Mouse (Mus musculus) kidney, embryonic 16.5 days (tissue): ENCODE measurements around the gene Sfrp5. TPM values are rescaled to one million over a fixed set of nuclear protein-coding genes. Genes with fewer than 3 reads are reported as not detected.

Experiments used
- ATAC-seq: fragments of 200-750 bp; cut with Nextera tagmentation; 2 replicates; pipeline ENCODE4 v1.8.0; 2017; ENCODE audit warnings: moderate TSS enrichment; ENCODE audit not compliant: low FRiP score, low TSS enrichment
- H3K27ac ChIP-seq: fragments of 300-500 bp; sonication (generic); 2 replicates; pipeline ENCODE4 v1.5.1; 2014; ENCODE audit warnings: low read length
- H3K27me3 ChIP-seq: fragments of 300-500 bp; sonication (generic); 2 replicates; pipeline ENCODE4 v1.6.1; 2014; ENCODE audit warnings: low read length, control low read depth, mixed read lengths; ENCODE audit not compliant: insufficient read depth
- H3K36me3 ChIP-seq: fragments of 300-500 bp; sonication (generic); 2 replicates; pipeline ENCODE4 v1.6.1; 2014; ENCODE audit warnings: low read length, control low read depth, mixed read lengths; ENCODE audit not compliant: insufficient read depth
- H3K4me1 ChIP-seq: fragments of 300-500 bp; sonication (generic); 2 replicates; pipeline ENCODE4 v1.6.1; 2014; ENCODE audit warnings: low read length, control low read depth, mixed read lengths; ENCODE audit not compliant: insufficient read depth
- H3K4me2 ChIP-seq: fragments of 300-500 bp; sonication (generic); replicated peaks from 2 replicates; pipeline ENCODE4 v1.6.1; 2014; ENCODE audit warnings: low read depth, low read length
- H3K4me3 ChIP-seq: fragments of 300-500 bp; sonication (generic); 2 replicates; pipeline ENCODE4 v1.5.1; 2014; ENCODE audit warnings: mild to moderate bottlenecking, low read length
- H3K9ac ChIP-seq: fragments of 300-500 bp; sonication (generic); replicated peaks from 2 replicates; pipeline ENCODE4 v1.6.1; 2014; ENCODE audit warnings: low read length
- H3K9me3 ChIP-seq: fragments of 300-500 bp; sonication (generic); 2 replicates; pipeline ENCODE4 v1.6.1; 2016; ENCODE audit warnings: low read length, control low read depth
- WGBS: fragments of 180-500 bp; shearing (Covaris S2); extraction: QIAGEN DNeasy Blood & Tissue Kit; methylation state at CpG from one replicate; pipeline ENCODE4 v1.1.7; 2014; 5-methylcytosine and 5-hydroxymethylcytosine counted together
- polyA plus RNA-seq: library from polyadenylated mRNA; unstranded; fragments of >200 nt; fragmentation: Nextera tagmentation; extraction: Ambion mirVana; gene quantifications from 2 replicates; pipeline ENCODE4 v1.2.1, GENCODE M21; 2015

Sfrp5 gene
- polyA plus RNA-seq, result 0.92 and 1.1 TPM in 2 replicates

- WGBS, result 1% methylated on average over 60 of the region's 60 CpGs
- H3K27me3 ChIP-seq, result peaks cover 59% of the 10 kb centered on the region
- ATAC-seq, result peak; percentile 25; the same call in 1 of the 2 replicates
- peak within 1 kb of the TSS; percentile 33 for H3K4me3 ChIP-seq
- no peak within 1 kb of the TSS for H3K9ac ChIP-seq
- no peak within 1 kb of the TSS for H3K27ac ChIP-seq
- H3K36me3 ChIP-seq, result no peaks in the 10 kb centered on the region
- H3K4me1 ChIP-seq, result peaks cover 11% of the 10 kb centered on the region
- H3K9me3 ChIP-seq, result no peaks in the 10 kb centered on the region
- peak within 1 kb of the TSS; percentile 48 for H3K4me2 ChIP-seq
These were observed at the start of gene Sfrp5 for GRCm38 (mm10) chr19:42201696-42202381. TSS of gene Sfrp5 (minus strand) at chr19:42202252.

- Histone ChIP-seq H3K4me1 (peaks cover under 1% of the 10 kb centered on the region; the same call in 1 of the 2 replicates), H3K4me3 (no peak overlapping the region), H3K9ac (no peak overlapping the region), H3K4me2 (no peak overlapping the region), H3K9me3 (no peaks in the 10 kb centered on the region), H3K27ac (no peak overlapping the region), H3K27me3 (peaks cover 15% of the 10 kb centered on the region), H3K36me3 (no peaks in the 10 kb centered on the region)
- no peak for ATAC-seq
- 56% methylated on average over 11 of the region's 11 CpGs for WGBS
These were observed 48.2 kb upstream of the Sfrp5 start for GRCm38 (mm10) chr19:42249976-42250914.

- Histone ChIP-seq H3K4me2 (no peak within 1 kb of the TSS), H3K9ac (no peak within 1 kb of the TSS), H3K9me3 (no peaks in the 10 kb centered on the region), H3K27me3 (no peaks in the 10 kb centered on the region), H3K36me3 (no peaks in the 10 kb centered on the region), H3K4me1 (no peaks in the 10 kb centered on the region), H3K4me3 (no peak within 1 kb of the TSS), H3K27ac (no peak within 1 kb of the TSS)
- 82% methylated on average over 3 of the region's 3 CpGs for WGBS
- ATAC-seq, result no peak
These were observed 45.5 kb upstream of the Sfrp5 start, which contains the start of gene Golga7b for GRCm38 (mm10) chr19:42247519-42247918. TSS of gene Golga7b (plus strand) at chr19:42247574.

- Histone ChIP-seq H3K9me3 (no peaks in the 10 kb centered on the region), H3K9ac (no peak overlapping the region), H3K27me3 (no peaks in the 10 kb centered on the region), H3K4me3 (no peak overlapping the region), H3K4me2 (no peak overlapping the region), H3K4me1 (no peaks in the 10 kb centered on the region), H3K27ac (no peak overlapping the region), H3K36me3 (no peaks in the 10 kb centered on the region)
- 45% methylated on average over 5 of the region's 5 CpGs for WGBS
- no peak for ATAC-seq
These were observed 44.6 kb upstream of the Sfrp5 start for GRCm38 (mm10) chr19:42246626-42247025.

- Histone ChIP-seq H3K9me3 (no peaks in the 10 kb centered on the region), H3K4me3 (no peak overlapping the region), H3K27me3 (no peaks in the 10 kb centered on the region), H3K27ac (no peak overlapping the region), H3K9ac (no peak overlapping the region), H3K4me2 (no peak overlapping the region), H3K4me1 (no peaks in the 10 kb centered on the region), H3K36me3 (no peaks in the 10 kb centered on the region)
- 49% methylated on average over 3 of the region's 3 CpGs for WGBS
- ATAC-seq, result no peak
These were observed 41.3 kb upstream of the Sfrp5 start for GRCm38 (mm10) chr19:42243401-42243800.

GRCm38 (mm10) chr19:42240881-42241280 lies 38.8 kb upstream of the Sfrp5 start:
- no peak overlapping the region for H3K27ac ChIP-seq
- no peaks in the 10 kb centered on the region for H3K4me1 ChIP-seq
- no peaks in the 10 kb centered on the region for H3K27me3 ChIP-seq
- H3K36me3 ChIP-seq, result no peaks in the 10 kb centered on the region
- H3K4me3 ChIP-seq, result no peak overlapping the region
- H3K4me2 ChIP-seq, result no peak overlapping the region
- no peak for ATAC-seq
- no peaks in the 10 kb centered on the region for H3K9me3 ChIP-seq
- 53% methylated on average over 8 of the region's 8 CpGs for WGBS
- no peak overlapping the region for H3K9ac ChIP-seq

GRCm38 (mm10) chr19:42238341-42238715 lies 36.3 kb upstream of the Sfrp5 start:
- 63% methylated on average over 7 of the region's 7 CpGs for WGBS
- Histone ChIP-seq H3K4me1 (no peaks in the 10 kb centered on the region), H3K9me3 (no peaks in the 10 kb centered on the region), H3K9ac (no peak overlapping the region), H3K4me3 (no peak overlapping the region), H3K27ac (no peak overlapping the region), H3K27me3 (no peaks in the 10 kb centered on the region), H3K36me3 (no peaks in the 10 kb centered on the region), H3K4me2 (no peak overlapping the region)
- ATAC-seq, result no peak

GRCm38 (mm10) chr19:42237602-42238340 lies 35.7 kb upstream of the Sfrp5 start:
- H3K9me3 ChIP-seq, result no peaks in the 10 kb centered on the region
- no peak for ATAC-seq
- H3K4me3 ChIP-seq, result no peak overlapping the region
- H3K4me2 ChIP-seq, result no peak overlapping the region
- no peak overlapping the region for H3K27ac ChIP-seq
- no peak overlapping the region for H3K9ac ChIP-seq
- H3K36me3 ChIP-seq, result no peaks in the 10 kb centered on the region
- no peaks in the 10 kb centered on the region for H3K27me3 ChIP-seq
- no peaks in the 10 kb centered on the region for H3K4me1 ChIP-seq
- 16% methylated on average over 4 of the region's 4 CpGs for WGBS

GRCm38 (mm10) chr19:42230986-42231385 lies 28.9 kb upstream of the Sfrp5 start:
- H3K9me3 ChIP-seq, result no peaks in the 10 kb centered on the region
- no peak overlapping the region for H3K27ac ChIP-seq
- H3K9ac ChIP-seq, result no peak overlapping the region
- no peak for ATAC-seq
- no peaks in the 10 kb centered on the region for H3K36me3 ChIP-seq
- WGBS, result 83% methylated on average over 13 of the region's 13 CpGs
- H3K4me1 ChIP-seq, result no peaks in the 10 kb centered on the region
- no peak overlapping the region for H3K4me3 ChIP-seq
- no peak overlapping the region for H3K4me2 ChIP-seq
- no peaks in the 10 kb centered on the region for H3K27me3 ChIP-seq
